Mouse (Mus musculus) thymus, postnatal 36 days (tissue): ENCODE measurements around the gene Gm11032.
"Not testable (repeated sequence)": the region's sequence is repeated elsewhere in the genome, so short reads cannot be mapped to it uniquely, and the experiment has no call there.

Experiments
- DNase-seq, 2 experiments: peaks; one replicate each; pipeline ENCODE4 v3.0.0; 2022; ENCODE audit warnings: mixed read lengths in 2 of 2

The Gm11032 gene

DNA sequence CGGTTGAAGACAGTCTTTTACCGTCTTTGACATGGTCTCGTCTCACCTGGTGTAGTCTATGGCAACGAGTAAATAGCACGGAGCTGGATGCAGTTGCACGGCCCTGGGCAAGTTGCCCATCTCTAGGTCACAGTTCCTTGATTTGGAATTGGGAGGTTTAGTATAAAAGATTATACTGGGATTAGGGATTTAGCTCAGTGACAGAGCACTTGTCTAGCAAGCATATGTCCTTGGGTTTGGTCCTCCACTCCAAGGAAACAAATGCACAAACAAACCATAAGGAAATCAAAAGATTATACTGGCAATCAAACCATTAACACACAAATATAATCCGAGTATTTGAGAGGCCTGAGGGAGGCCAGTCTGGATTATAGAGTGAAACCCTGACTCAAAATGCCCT is 7.8 kb downstream of the Gm11032 start:
- no peak for DNase-seq

DNA sequence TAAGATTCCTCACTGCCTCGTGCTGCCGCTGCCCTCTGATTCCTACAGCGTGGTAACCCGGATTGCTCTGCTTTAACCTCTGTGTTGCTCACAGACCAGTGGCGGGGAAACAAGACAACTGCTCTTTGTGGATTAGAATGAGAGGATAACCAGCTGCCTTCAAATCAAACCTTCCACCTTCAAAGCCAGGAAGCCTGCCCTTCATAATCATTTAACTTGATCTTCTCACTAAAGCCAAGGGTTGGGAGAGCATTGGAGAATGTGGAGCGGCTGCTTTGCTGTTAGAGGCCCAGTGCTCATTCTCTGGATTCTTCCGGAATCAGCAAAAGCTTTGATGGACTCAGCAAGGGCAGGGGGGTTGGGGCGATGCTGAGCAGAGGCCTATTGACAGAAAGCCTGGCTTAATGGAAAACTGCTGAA is 10.0 kb downstream of the Gm11032 start:
- no peak for DNase-seq

DNA sequence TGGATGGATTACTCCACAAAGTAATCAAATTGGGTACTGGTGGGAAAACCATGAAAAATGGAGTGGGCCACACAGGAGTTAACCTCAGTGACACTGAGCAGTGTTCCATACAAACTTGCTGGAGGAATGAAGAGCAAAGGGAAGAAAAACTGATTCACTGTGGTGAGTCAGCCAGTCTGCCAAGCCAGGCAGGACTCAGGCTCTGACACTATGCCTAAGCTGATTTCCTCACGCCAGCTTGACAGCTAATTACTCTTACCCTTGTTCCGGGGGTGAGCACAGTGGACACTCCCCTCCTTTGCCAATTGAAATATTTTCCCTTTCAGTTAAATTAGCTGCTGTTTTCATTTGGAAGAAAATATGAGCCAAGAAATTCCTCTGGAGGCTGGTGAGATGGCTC is 13.6 kb downstream of the Gm11032 start:
- DNase-seq, result no peak

DNA sequence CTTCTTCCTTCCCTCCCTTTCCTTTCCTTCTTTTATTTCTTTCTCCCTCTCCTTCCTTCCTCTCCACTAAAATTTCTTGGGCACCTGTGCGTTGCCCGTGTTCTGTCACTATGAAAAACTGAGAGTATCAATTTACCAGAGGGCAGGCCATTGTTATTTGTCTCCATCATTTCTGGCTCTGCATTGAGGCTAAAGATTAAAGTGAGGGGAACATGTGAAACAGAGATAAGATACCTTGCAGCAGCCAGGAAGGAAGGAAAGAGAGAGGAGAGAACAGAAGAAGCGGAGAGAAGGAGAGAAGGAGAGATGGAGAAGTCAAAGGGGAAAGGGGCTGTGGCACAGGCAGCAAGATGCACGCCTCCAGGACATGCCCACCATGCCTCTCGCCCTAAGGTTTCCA is 14.5 kb downstream of the Gm11032 start:
- no peak for DNase-seq

DNA sequence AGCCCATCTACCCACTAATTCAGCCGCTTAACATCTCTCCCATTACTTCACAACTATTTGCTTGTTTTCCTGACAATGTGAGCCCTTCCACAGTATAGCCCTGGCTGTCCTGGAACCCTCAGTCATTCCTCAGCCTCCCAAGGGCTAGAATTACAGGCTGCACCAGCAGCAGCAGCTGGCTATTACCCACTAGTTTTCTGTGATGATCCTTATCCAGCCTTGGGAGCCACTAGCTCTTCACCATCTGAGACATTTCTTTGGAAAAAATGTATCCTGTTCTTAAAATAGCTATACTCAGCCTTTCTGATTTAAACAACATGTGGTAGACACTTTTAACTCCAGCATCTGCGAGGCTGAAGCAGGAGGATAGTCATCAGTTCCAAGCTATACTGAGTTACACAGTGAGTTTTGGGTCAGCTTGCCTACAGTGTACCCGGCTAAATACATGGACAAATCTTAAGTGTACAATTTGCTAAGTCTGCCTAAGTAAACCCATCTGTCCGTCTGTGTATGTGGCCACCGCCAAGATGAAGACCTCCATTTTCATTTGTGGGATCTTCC is 17.0 kb downstream of the Gm11032 start:
- no peak for DNase-seq

DNA sequence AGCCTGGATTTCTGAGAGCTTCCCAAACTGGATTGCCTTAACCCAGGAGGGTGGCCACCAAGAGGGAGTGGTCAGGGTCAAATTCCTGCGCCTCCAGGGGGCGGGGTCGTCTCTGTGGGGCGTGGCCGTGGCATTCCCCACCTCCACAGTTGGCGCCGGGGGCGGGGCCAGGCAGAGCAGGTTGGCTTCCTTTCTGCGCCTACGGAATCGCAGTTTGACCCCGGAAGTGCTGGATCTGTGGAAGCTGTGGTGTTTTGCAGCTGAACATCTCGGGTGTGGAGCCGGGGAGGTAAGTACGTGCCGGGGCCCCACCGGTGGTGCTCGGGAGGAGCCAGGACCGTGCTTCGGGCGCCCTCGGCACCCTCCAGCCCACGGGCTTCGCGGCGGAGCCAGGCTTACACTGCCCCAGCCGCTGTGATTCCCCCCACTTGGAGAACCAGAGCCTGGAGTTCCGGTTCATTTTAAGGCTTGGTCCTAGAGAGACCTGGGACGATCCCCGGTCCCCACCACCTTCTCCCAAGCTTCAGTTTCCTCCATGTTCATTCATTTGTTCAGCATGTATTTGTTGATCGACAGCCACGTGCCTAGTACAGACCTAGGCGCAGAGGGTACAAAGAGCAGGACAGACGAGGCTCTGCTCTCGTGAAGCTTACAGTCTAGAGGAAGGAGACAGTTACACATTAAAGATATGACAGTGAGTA is 17.8 kb downstream of the Gm11032 start, which contains the start of gene Ascc2:
Gene Ascc2, plus strand, starts transcription at position 214 of the 701 bp plus-strand sequence.
- DNase-seq, result peak; percentile 91 to 93

DNA sequence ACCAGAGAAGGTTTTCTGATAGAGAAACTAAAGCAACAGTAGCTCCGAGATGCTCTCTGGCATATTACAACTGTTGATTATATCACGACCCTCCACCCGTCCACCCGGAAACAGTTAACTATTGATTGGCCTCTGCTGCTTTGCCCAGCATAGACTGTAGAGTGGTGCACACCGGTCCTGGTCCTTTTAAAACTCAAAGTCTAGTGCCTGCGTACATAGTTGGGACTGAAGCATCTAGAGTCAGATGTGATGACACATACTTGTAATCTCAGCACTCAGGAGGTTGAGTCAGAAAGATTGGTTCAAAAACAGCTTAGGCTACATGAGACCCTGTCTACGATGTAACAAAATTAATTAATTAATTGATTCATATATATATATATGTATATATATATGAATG is 18.4 kb downstream of the Gm11032 start:
- no peak for DNase-seq

DNA sequence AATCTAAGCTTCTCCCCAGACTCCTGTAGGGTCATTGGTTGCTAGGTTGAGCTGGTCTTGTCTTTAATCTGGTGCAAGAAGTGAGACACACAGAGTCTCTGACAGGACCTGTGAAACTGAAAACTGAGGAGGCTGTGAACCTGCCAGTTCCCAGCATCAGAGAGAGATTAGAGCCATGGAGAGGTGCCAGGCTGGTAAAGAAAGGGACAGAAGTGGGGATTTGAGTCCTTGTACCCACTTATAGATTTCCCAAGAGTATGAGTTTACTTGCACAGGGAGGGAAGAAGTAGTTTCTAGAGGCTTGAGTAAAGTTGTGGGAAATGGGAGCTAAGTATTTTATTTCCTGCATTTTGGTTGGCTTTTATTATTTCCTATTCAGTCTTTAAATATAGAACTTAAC is 21.3 kb downstream of the Gm11032 start:
- DNase-seq, result no peak

DNA sequence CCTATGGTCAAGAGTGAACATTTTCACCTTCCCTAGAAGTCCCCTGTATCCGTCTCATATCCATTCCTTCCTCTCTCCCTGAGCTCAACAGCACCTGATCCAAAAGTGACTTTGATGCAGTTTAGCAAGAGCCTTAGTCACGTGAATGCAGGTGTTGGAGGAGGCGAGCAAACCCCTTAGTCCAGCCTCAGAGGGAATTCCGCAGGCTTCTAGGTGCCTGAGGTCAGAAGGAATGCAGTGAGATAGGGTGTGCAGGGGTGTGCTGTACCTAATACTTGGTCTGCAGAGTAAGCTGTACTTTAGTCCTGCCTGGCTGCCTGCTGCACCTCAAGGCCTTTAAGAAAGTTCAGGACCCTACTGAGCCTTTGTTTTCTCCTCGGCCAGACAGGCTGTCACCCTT is 23.9 kb downstream of the Gm11032 start:
- no peak for DNase-seq

DNA sequence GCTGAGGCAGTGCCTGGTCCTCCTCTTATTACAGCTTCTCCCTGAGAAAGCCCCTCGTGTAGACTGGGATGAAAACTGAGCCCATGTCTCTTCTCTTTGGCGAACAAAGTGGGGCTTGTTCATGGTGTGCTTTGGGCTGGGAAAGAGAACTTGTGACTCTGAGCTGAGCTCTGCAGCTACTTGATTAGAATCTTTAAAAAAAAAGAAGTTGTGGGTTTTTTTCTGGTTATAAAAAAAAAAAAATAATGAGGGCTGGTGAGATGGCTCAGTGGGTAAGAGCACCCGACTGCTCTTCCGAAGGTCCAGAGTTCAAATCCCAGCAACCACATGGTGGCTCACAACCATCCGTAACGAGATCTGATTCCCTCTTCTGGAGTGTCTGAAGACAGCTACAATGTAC is 25.3 kb downstream of the Gm11032 start:
- DNase-seq, result not testable (repeated sequence)

DNA sequence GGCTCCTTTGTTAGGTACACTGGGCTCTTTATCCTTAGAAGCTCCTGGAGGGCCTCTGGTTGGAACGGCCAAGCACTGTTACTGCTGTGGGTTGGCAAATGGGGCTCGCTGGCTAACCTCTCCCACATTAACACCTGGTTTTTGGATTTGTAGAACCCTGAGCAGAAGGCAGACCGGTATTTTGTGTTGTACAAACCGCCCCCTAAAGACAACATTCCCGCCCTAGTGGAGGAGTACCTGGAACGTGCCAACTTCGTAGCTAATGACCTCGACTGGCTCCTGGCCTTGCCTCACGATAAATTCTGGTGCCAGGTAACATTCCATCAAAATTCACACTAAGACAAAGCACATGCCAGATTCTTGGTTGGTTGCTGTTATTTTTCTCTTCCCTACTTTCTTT is 26.5 kb downstream of the Gm11032 start:
- DNase-seq, result no peak

DNA sequence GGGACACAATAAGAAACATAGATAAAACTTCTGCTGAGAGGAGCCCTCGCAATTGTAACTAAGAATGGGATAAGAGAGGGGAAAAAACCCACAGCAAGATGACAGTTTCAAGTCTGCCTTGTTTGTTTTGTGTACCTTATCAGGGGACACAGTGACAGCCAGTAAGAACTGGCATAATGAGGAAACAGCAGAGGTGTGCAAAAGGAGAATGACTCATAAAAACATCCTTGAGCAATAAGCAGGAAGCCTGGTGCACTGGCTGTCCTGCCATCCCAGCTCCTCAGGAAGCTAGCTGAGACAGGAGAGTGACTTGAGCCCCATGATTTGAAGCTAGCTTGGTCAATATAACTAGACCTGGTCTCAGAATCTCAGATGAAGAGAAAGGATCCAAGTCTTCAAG is 40.0 kb downstream of the Gm11032 start:
- DNase-seq, result no peak

DNA sequence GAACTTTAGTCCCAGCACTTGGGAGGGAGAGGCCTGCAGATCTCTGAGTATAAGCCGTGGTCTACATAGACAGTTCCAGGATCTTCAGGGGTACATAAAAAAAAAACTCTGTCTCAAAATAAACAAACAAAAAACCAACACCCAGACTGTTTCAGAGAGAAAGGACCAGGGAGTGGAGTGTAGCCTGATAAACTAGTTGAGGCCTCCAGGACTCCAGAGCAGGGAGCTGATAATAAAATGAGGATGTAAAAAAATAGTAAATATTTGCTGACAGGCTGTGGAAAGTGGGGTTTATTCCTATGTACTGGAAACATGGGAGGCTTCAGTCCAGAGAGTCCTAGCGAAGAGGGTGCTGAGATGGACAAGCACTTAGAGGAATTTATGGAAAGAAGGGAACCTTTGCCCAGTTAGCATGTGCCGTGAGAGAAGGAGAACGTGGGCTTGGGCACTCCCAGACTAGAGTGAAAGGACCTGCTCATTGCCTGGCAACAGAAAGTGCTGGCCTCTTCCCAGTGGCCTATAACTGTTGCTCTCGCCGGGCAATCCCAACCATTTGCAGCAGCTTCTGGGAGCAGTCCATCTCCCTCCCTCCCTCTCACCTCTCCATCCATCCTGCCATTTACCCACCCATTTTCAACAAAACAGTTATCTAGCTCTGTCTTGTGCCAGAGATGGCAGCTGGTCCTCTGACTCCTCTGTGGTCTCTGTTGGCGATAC is 40.6 kb downstream of the Gm11032 start:
- no peak for DNase-seq

DNA sequence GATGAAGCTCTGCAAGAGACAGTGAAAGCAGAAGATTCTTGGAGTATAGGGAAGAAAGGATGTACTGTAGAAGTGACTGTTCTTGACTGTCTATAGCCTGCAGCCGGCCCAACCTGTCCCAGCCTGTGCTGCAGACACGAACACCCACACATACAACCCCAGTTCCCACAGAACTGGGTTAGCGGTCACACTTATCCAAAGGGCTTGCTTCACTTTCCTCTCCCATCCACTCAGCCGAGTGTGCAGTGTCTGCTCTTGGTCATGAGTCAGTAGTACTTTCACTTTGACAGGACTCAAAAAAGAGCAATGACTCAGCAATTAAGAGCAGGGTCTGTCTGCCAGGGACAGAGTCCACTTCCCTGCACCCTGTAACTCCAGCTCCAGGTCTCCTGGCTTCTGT is 41.5 kb downstream of the Gm11032 start:
- no peak for DNase-seq

DNA sequence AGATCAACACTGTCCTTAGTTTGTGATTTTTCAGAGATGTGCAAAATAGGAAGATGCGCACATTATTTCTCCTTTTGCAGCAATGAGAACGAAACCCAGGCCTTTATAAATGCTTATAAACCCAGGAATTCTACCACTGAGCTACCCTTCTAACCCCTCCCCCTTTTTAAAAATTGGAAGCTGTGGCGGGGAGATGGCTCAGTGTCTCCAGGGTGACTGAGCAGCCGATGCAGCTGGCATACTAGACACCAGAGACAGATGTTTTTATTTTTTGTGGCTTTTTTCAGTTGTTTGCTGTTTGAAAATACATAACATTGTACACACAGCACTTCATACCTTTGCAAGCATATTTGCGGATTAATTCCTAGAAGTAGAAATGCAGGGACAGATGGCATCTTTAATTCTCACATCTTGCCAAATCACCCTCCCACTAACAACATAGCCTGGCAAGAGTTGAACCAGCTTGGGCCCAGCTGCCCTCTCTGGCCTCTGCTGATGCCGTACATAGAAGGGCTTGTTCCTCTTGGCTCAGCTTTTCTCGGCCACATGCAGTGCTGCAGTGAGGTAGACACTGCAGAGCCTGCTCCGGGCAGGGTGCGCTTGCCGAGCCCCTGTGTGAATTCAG is 42.1 kb downstream of the Gm11032 start:
- DNase-seq, result no peak

DNA sequence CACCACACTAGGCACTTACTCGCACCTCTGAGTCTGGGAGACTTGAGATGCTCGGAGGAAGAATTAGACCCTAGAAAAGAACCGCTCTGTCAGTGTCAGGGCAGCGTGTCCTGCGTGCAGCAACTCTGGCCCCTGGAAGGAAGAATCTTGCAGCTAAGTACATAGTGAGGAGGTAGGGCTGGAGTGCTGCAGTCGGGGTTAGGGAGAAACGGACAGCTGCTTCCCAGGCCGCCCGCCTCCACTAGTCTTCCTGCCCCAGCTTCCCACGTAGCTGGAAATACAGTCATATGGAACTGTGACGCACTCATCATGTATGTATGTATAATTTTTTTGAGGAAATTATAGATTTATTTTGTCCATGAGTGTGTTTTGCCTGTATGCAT is 42.6 kb downstream of the Gm11032 start:
- DNase-seq, result no peak
